Mouse (Mus musculus): Measurements from ENCODE around the gene Zfp143. TPM values are rescaled to one million over a fixed set of nuclear protein-coding genes. Genes with fewer than 3 reads are reported as not detected.
"Not testable (repeated sequence)": the region's sequence is repeated elsewhere in the genome, so short reads cannot be mapped to it uniquely, and the experiment has no call there.

The Zfp143 gene
- polyA plus RNA-seq, 1 experiment from 2014 or later = 19.7 TPM

- H3K36me3 ChIP-seq (ENCODE audit: control insufficient read depth, insufficient read depth, low read length); ATAC-seq (ENCODE audit: low read depth); H3K27me3 ChIP-seq (ENCODE audit: control insufficient read depth, insufficient read depth, low read depth, low read length); H3K27ac ChIP-seq (ENCODE audit: low read length); H3K4me2 ChIP-seq (ENCODE audit: low read depth, low read length); H3K4me3 ChIP-seq (ENCODE audit: low read length); H3K9me3 ChIP-seq (ENCODE audit: control insufficient read depth, low read length): not testable (repeated sequence)
- peak overlapping the region; percentile 33; the same call in 1 of the 2 replicates for H3K9ac ChIP-seq (ENCODE audit: low read length)
- peaks cover 17% of the 10 kb centered on the region for H3K4me1 ChIP-seq (replicated peaks; ENCODE audit: control insufficient read depth, insufficient read depth, low read length)
- WGBS = 81% methylated on average over 3 of the region's 3 CpGs
Observed at GRCm38 (mm10) chr7:110108524-110108923, 47.5 kb downstream of the Zfp143 start.

DNA sequence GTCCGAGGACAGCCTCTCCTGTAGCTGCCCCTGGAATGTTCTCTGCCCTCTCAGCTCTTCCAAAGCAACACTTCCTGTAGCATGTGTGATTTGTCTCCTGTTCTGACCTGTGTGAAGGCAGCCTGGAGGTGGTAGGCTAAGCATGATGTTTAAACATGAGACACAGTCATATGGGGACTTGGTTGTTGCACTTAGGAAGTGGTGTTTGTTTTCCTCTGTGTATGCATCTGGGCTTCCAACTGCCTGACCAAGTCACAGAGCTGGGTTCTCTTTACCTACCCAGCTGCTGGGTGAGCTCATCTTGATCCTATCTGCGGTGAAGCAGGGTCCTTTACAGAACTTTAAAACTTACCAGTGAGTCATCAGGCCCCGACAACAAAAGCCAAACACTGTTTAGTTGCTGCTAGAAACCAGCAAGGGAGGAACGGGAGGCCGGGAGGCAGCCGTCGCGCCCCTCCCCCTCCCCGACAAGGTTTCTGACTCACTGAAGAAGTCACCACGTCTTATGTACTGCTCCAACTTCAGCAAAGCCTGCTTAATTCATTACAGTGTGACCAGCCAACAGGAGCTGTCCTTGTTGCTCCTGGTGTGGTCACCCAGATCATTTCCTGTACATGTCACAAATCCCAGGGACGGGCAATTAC lies 48.1 kb downstream of the Zfp143 start:
- H3K4me2 ChIP-seq (ENCODE audit: low read depth, low read length) = peak overlapping the region; percentile 37
- ATAC-seq (ENCODE audit: low read depth) = peak; percentile 67
- H3K36me3 ChIP-seq (ENCODE audit: control insufficient read depth, insufficient read depth, low read length) = no peaks in the 10 kb centered on the region
- 0 out of 2 replicates have a peak overlapping the region, but pooled peaks have one; percentile 8 for H3K4me3 ChIP-seq (ENCODE audit: low read length)
- WGBS = 8% methylated on average over 11 of the region's 11 CpGs
- peak overlapping the region; percentile 33 for H3K9ac ChIP-seq (ENCODE audit: low read length)
- H3K9me3 ChIP-seq (ENCODE audit: control insufficient read depth, low read length) = no peaks in the 10 kb centered on the region
- peak overlapping the region; percentile 47 for H3K27ac ChIP-seq (ENCODE audit: low read length)
- peaks cover 17% of the 10 kb centered on the region for H3K4me1 ChIP-seq (replicated peaks; ENCODE audit: control insufficient read depth, insufficient read depth, low read length)
- no peaks in the 10 kb centered on the region for H3K27me3 ChIP-seq (ENCODE audit: control insufficient read depth, insufficient read depth, low read depth, low read length)

DNA sequence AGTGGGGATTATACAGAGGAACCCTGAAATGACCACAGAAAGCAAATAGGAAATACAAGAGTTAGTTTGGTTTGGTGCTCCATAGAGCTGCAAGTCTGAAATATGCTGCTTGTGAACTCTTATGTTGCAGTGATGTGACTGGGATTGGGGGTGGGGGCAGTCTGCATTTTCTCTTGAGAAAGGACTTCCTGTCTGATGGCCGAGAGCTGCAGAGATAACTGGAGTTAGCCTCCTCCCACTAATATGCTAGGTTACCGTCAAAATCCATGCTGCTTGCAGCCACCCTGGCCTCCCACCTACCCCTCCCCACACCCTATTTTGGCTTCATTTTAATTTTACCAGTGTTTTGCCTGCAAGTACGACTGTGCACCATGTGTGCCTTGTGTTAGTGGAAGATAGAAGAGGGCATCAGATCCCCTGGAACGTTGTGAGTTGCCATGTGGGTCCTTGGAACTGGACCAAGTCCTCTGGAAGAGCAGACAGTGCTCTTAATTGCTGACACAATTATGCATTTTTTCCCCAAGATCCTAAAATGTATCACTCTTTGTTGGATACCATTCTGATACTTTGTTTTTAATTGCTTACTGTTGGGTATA lies 49.1 kb downstream of the Zfp143 start:
- Histone ChIP-seq H3K36me3 (ENCODE audit: control insufficient read depth, insufficient read depth, low read length) (no peaks in the 10 kb centered on the region), H3K9me3 (ENCODE audit: control insufficient read depth, low read length) (no peaks in the 10 kb centered on the region), H3K4me1 (replicated peaks; ENCODE audit: control insufficient read depth, insufficient read depth, low read length) (peaks cover 17% of the 10 kb centered on the region), H3K4me2 (ENCODE audit: low read depth, low read length) (no peak overlapping the region), H3K27ac (ENCODE audit: low read length) (peak overlapping the region; percentile 39; the same call in 1 of the 2 replicates), H3K27me3 (ENCODE audit: control insufficient read depth, insufficient read depth, low read depth, low read length) (no peaks in the 10 kb centered on the region), H3K9ac (ENCODE audit: low read length) (peak overlapping the region; percentile 11; the same call in 1 of the 2 replicates), H3K4me3 (ENCODE audit: low read length) (no peak overlapping the region)
- ATAC-seq (ENCODE audit: low read depth) = no peak
- WGBS = 19% methylated on average over 4 of the region's 4 CpGs

DNA sequence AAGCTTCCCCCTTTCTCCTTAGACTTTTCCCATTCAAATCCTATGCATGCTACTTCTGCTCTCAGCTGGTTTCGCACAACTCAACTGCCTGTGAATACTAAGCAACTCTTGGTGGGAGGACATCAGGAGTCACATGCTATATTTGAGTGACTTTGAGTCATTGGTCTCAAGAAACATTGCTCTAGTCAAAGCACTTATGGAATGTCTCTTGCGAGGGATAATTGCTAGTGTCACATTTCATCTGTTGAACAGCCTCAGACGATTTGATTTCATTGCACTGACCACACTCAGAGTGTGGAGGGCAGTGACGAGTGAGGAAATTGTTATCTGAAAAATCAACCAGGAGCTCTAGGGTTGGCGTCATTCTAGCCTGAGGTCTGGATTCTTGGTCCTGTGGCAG lies 53.7 kb downstream of the Zfp143 start:
- Histone ChIP-seq H3K9me3 (ENCODE audit: control insufficient read depth, low read length) (no peaks in the 10 kb centered on the region), H3K27ac (ENCODE audit: low read length) (no peak overlapping the region), H3K27me3 (ENCODE audit: control insufficient read depth, insufficient read depth, low read depth, low read length) (no peaks in the 10 kb centered on the region), H3K4me3 (ENCODE audit: low read length) (no peak overlapping the region), H3K4me1 (replicated peaks; ENCODE audit: control insufficient read depth, insufficient read depth, low read length) (peaks cover 10% of the 10 kb centered on the region; the same call in 1 of the 2 replicates), H3K4me2 (ENCODE audit: low read depth, low read length) (no peak overlapping the region), H3K9ac (ENCODE audit: low read length) (no peak overlapping the region), H3K36me3 (ENCODE audit: control insufficient read depth, insufficient read depth, low read length) (no peaks in the 10 kb centered on the region)
- no peak for ATAC-seq (ENCODE audit: low read depth)
- WGBS = 38% methylated on average over 5 of the region's 5 CpGs

- no peak overlapping the region for H3K4me3 ChIP-seq (ENCODE audit: low read length)
- H3K27ac ChIP-seq (ENCODE audit: low read length) = peak overlapping the region; percentile 39
- ATAC-seq (ENCODE audit: low read depth) = no peak
- 35% methylated on average over 1 of the region's 1 CpGs for WGBS
- H3K27me3 ChIP-seq (ENCODE audit: control insufficient read depth, insufficient read depth, low read depth, low read length) = no peaks in the 10 kb centered on the region
- H3K9ac ChIP-seq (ENCODE audit: low read length) = no peak overlapping the region
- H3K4me1 ChIP-seq (replicated peaks; ENCODE audit: control insufficient read depth, insufficient read depth, low read length) = peaks cover 4% of the 10 kb centered on the region; the same call in 1 of the 2 replicates
- H3K36me3 ChIP-seq (ENCODE audit: control insufficient read depth, insufficient read depth, low read length) = no peaks in the 10 kb centered on the region
- no peak overlapping the region for H3K4me2 ChIP-seq (ENCODE audit: low read depth, low read length)
- H3K9me3 ChIP-seq (ENCODE audit: control insufficient read depth, low read length) = no peaks in the 10 kb centered on the region
Observed at GRCm38 (mm10) chr7:110116731-110117291, 55.8 kb downstream of the Zfp143 start.

GRCm38 (mm10) chr7:110118448-110118847 lies 57.4 kb downstream of the Zfp143 start:
- Histone ChIP-seq H3K4me3 (ENCODE audit: low read length) (no peak overlapping the region), H3K27me3 (ENCODE audit: control insufficient read depth, insufficient read depth, low read depth, low read length) (no peaks in the 10 kb centered on the region), H3K4me2 (ENCODE audit: low read depth, low read length) (no peak overlapping the region), H3K9me3 (ENCODE audit: control insufficient read depth, low read length) (no peaks in the 10 kb centered on the region), H3K27ac (ENCODE audit: low read length) (no peak overlapping the region), H3K4me1 (replicated peaks; ENCODE audit: control insufficient read depth, insufficient read depth, low read length) (peaks cover 4% of the 10 kb centered on the region; the same call in 1 of the 2 replicates), H3K36me3 (ENCODE audit: control insufficient read depth, insufficient read depth, low read length) (no peaks in the 10 kb centered on the region), H3K9ac (ENCODE audit: low read length) (no peak overlapping the region)
- no peak for ATAC-seq (ENCODE audit: low read depth)
- WGBS = 79% methylated on average over 2 of the region's 2 CpGs

DNA sequence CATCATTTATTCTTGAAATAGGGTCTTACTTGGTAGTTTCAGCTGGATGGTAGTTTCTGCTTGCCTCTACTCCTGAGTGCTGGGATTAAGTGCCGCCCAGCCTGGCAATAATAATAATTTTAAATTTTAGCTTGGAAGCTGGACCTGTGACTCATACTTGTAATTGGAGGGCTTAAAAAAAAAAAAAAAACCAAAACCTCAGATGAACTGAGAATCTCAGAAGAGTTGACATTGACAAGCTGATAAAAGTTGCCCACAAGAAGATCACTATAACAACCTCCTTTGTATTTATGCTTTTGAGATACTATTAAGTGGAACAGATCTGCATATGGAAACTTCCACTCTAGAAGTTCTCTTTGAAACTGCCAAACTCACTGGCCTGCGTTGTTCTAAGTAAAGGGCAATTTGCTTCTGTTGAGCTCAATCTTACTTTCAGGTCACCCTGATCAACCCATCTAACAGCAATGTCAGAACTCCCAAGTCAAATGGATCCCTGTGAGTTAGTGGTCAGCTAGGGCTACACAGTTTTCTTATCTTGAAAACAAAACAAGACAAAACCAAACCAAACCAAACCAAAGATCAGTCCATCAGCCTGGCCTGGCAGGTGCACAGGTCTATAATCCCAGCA lies 59.3 kb downstream of the Zfp143 start:
- no peak overlapping the region for H3K27ac ChIP-seq (ENCODE audit: low read length)
- H3K9me3 ChIP-seq (ENCODE audit: control insufficient read depth, low read length) = no peaks in the 10 kb centered on the region
- no peaks in the 10 kb centered on the region for H3K36me3 ChIP-seq (ENCODE audit: control insufficient read depth, insufficient read depth, low read length)
- H3K4me3 ChIP-seq (ENCODE audit: low read length) = no peak overlapping the region
- WGBS = 84% methylated on average over 2 of the region's 2 CpGs
- H3K4me1 ChIP-seq (replicated peaks; ENCODE audit: control insufficient read depth, insufficient read depth, low read length) = peaks cover 10% of the 10 kb centered on the region
- ATAC-seq (ENCODE audit: low read depth) = no peak
- H3K9ac ChIP-seq (ENCODE audit: low read length) = no peak overlapping the region
- no peaks in the 10 kb centered on the region for H3K27me3 ChIP-seq (ENCODE audit: control insufficient read depth, insufficient read depth, low read depth, low read length)
- H3K4me2 ChIP-seq (ENCODE audit: low read depth, low read length) = peak overlapping the region; percentile 85

DNA sequence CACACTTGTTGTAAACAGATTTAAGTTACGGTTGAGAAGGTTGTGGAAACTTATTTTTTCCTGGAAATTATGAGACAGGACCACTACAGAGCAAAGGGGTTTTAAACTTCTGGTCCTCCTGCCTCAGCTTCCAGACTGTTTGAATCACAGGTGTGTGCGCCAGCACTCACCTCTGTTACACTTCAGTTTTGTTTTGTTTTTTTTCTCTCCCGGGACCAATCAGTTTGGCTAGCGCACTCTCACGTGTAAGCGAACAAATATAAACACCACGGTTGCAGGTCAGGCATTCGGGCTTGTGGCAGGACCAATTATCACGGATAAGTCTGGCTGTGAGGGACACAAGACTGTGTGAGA lies 60.1 kb downstream of the Zfp143 start:
- ATAC-seq (ENCODE audit: low read depth) = no peak
- Histone ChIP-seq H3K4me1 (replicated peaks; ENCODE audit: control insufficient read depth, insufficient read depth, low read length) (peaks cover 10% of the 10 kb centered on the region), H3K9ac (ENCODE audit: low read length) (peak overlapping the region; percentile 82), H3K27me3 (ENCODE audit: control insufficient read depth, insufficient read depth, low read depth, low read length) (no peaks in the 10 kb centered on the region), H3K36me3 (ENCODE audit: control insufficient read depth, insufficient read depth, low read length) (no peaks in the 10 kb centered on the region), H3K9me3 (ENCODE audit: control insufficient read depth, low read length) (no peaks in the 10 kb centered on the region), H3K27ac (ENCODE audit: low read length) (peak overlapping the region; percentile 91), H3K4me3 (ENCODE audit: low read length) (peak overlapping the region; percentile 98), H3K4me2 (ENCODE audit: low read depth, low read length) (peak overlapping the region; percentile 85)
- WGBS = under 1% methylated on average over 9 of the region's 9 CpGs
